Mouse (Mus musculus) lung, postnatal 25 days (tissue): ENCODE measurements at regions not wholly inside any gene's neighbourhood (a gene's known extent, or its start where the extent isn't known, plus 50 kb on each side); places are given as distances from the start of the nearest gene placed in this dataset.

Experiments used
- DNase-seq: peaks from one replicate; pipeline ENCODE4 v3.0.0; 2022; ENCODE audit warnings: low spot score

DNA sequence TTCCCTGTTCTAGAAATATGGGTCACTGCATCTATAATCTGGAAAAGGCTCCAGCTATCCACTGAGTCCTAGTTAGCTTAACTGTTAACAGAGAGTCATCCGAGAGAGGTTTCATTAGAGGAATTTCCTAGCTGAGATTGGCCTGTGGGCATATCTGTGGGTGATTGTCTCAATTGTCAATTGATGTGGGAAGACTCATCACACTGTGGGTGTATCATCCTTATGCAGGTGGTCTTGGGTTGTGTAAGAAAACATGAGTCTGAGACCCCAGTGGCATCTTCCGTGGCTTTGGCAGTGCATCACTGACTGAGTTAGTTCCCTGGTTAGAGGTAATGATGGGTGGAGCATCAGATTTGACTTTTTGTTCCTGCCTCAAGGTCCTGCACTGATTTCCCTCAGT is 156.7 kb upstream of the Gm5148 start:
- no peak for DNase-seq

DNA sequence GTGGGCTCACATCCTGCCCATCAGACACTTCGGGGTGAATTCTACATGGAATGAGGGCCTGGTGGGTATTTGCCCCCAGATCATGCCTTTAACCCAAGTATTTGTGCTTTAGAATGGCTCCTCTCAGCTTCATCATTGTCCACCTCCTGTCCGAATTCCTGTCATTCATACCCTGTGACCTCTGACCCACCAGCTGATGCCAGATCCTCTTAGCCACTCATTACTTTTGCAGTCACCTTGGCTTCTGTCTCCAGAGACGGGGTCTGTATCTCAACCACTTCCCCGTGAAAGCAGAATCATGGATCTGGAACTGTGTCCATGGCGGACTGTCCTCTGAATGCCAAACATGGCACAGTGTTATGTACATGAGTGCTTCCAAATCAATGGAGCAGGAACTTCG is 154.8 kb upstream of the Gm5148 start:
- no peak for DNase-seq

DNA sequence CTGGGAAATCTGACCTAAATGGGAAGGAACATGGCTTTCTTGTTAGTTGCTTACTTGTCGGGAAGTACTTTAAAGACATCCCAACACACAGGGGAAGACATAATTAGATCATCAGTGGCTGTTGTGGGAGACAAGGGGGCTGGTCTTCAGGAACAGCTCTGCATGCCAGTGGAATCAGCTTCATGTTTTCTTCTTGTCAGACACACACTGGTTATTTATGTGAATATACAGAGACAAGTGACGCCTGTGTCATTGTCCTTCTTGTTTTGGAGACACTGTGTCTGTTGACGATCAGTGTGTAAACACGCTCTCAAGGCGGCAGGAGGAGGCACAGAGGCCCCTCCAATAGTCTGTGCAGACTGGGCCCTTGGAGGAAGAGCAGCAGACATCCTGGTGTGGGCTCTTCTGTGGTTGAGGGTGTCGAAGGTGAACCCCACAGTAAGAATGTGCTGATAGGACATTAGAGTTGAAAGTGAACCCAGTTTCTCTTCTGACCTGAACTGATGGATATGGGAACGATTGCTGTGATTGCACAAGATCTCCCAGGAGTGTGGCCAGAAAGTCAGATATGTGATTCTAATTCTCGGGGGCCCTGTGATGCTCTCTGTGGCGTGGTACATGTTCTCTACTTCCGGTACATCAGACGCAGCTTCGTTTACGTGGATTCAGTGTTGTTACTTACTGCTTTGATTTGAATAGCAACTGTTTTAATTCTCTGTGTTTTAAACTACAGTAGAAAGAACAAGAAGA is 151.9 kb upstream of the Gm5148 start:
- DNase-seq: peak; percentile 75

DNA sequence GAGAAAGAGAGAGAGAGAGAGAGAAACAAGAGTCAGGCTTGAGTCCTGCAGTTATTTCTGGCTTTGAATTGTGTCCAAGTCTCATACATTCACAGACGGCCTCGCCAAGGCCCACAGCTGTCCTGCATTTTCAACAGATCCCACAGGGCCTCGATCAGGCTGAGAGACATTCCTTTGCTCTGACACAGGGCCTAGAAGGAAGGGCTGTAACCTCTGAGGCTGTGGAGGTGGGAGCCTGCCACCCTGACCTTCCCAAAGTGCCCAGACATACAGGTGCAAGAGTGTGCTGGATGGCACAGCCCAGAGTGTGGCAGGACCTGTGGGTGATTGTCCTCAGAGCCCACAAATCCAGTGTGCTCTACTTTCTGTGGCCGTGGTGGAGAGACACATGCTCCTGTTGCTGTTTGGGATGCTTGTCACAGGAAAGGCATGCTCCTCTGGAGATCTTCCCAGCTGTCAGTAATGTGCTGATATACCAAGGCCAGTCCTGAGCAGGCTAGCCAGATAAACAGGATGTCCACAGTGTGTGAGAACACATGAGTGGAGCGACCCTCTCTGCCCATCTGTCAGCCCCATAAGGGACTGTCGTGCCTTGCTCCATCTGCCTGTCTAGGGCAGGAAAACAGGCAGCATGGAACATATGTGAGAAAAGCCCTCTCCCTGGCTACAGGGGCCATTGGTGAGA is 151.2 kb upstream of the Gm5148 start:
- peak; percentile 81 for DNase-seq

DNA sequence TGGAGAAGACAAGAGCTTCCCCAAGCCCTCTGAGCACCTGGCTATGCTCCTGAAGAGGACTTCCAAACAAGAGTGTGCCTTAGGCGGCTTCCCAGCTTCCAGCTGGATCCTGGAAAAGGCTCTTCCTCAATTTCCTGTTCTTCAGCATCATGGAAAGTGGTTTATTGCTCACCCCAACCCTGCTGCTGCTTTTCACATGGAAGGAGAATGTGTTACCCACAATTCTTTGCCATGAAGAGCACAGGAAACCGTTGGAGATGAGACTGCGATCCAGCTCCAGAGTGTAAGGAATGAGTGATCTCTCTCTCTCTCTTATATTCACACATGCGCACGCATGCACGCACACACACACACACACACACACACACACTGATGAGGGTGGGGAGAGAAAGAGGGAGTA is 150.6 kb upstream of the Gm5148 start:
- DNase-seq: no peak

DNA sequence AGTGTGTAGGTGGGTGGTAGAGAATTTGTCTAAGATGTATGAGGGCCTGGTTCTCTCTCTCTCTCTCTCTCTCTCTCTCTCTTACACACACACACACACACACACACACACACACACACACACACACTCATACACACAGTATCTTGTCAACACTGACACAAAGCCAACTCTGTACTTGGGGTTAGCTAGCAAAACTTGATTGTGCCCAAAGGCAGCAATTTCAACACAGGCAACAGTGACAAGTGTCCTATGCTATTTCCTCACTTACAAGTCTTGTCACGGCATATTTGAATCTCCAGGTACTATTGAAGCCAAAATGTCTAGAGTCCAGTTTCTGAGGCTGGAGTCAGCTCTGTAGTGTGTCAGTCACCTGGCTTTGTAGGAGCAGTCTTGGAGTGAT is 150.1 kb upstream of the Gm5148 start:
- DNase-seq: no peak

DNA sequence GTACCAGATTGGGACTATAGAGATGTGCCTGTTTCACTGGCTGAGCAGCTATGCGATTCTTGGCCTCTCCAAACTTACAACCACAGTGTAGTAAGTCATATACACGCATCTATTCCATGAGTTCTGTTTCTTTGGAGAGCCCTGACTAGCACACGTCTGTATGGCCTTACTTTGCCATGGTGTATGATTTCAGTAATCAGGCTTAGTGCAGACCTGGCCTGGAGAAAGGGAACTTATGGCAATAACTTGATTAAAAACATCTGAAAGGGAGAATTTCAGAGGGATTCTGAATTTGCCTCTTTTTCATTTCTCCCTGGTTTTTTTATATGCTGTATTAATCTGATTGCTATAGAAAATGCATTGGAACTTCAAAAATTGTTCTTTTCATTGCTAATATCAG is 148.0 kb upstream of the Gm5148 start:
- DNase-seq: no peak

DNA sequence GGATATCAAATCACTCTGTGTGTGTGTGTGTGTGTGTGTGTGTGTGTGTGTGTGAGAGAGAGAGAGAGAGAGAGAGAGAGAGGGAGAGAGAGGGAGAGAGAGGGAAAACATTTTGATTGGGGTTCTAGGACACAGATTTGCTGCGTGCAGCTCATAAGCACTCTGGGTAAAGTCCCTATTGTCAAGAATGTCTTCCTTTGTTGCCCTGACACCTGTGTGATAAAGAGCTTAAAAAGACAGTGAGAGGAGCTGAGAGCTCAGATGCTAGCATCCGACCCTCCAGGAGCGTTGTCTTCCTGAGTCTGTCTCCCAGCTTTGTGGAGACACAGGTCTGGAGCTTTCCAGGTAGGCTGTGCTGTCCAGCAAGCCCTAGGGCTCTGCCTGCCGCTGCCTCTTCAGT is 146.8 kb upstream of the Gm5148 start:
- no peak for DNase-seq

DNA sequence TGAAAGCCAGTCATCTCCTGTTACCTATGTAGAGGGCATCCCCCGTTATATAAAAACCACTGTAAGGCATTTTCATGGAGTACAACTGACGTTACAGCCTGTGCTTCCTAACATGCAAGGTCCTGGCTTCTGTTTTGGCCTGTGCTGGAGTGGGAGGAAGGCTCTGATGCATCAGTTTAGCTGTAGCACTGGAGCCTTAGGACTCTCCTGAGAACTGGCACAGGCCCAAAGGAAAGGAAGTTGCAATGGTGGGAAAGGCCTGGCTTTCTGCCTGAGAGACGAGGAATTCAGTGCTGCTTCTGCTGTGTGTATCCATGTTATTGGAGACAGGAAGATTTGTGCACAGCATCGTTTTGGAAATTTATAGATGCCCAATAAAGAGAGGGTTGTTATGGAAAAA is 144.2 kb upstream of the Gm5148 start:
- no peak for DNase-seq

DNA sequence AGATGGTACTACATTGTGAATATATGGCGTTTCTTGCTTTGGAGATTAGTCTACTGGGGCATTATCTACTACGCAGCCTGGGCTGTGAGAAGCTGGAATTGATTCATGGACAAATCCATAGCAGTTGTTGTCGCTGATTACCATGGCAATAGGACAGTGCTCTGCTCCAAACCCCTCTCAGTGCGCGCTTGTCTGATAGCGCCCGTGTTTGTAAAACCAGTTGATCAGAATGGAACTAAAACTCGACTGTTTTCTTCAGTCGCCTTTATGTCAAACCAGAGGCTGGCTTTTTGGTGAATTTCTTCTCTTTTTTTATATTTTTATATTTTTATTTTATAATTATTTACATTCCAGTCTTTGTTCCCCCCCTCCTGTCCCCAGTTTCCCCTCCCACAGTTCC is 138.5 kb upstream of the Gm5148 start:
- DNase-seq: no peak

DNA sequence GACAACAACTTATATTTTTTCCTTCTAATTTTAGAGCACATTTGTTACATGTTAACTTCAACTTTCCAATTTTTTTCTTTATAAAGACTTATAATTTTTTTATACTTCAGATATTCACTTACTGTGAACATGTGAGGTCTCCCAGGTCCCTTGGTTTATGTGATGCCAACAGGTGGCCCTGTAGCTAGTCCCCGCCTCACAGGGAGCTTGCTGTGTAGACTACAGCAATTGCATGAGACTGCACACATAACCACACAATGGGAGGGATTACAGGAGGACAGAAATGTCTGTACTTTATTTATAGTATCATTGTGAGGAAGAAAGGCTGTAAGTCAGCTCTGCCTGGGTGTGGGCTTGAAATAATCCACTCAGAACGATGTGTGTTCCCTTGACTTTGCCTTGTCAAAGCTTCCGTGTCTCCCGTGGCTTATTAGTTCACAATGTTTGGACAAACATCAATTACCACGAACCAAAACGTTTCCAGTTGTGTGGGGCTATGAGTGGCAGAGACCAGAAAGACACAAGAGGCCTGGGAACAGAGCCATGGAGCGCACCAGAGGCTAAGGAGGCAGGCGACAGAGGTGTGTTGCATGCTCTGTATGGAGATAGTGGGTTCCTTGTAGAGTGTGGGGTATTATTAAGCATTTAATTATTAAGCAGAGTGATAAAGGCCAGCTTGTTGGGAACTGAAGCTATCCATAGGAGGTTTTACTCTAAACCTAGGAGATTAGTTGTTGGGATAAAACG is 136.6 kb upstream of the Gm5148 start:
- no peak for DNase-seq

DNA sequence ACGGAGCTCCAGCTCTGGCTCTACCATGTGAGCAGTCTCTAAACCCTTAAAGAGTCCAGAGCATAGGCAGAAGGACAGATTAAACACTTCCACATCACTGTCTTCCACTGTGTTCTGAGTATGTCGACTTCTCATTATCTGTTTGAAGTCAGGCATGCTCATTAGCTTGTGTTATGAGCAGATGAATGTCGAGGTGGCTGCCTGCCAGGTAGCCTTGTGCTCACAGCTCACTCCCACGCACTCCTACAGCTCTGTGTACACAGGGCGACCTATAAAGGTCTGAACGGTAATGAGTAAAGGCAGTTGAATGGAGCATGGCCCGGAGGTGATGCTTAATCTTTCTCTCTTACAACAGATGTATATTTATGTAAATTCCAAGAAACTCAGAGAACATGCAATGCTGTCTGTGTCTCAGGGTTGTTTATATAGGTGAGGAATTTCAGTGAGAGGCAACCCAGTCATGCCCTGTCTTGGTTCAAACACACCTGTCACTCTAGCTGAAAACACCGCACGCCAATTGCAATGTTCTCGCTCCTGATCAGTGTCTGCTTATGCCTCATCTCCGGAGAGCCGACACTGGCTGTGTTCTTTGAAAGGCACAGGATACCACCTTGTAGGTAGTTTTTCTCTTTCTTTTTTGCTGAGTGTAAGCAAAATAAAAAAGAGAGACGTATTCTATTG is 135.9 kb upstream of the Gm5148 start:
- DNase-seq: no peak

DNA sequence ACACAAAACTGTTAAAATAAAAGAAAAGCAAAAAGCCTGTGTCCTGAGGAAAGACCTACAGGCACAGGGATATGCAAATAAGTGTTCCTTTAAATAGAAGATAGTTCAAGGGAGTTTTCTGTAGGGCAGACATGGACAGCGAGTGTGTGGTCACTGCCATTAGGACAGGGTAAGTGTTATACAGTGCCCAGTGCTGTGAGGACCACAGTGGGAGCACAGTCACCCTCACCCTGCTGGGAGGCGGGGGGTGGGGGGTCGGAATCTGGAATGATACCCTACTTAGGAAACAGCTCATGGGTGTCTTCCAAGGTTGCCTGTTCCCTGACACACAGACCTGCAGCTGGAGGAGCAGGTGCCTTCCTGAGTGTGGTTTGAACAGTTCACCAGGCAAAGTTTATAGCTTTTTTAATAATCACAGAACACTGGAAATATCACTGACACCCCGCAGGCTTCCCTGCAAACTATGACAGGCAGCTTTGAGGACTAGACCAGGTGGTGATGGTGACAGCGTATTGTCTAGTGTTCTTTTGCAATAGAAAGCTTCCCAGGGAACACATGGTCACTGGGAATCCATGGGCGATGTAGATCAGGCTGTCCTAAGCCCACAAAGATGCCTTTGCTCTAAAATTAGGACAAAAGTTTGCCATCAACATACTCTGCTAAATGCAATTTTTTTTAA is 134.5 kb upstream of the Gm5148 start:
- no peak for DNase-seq

DNA sequence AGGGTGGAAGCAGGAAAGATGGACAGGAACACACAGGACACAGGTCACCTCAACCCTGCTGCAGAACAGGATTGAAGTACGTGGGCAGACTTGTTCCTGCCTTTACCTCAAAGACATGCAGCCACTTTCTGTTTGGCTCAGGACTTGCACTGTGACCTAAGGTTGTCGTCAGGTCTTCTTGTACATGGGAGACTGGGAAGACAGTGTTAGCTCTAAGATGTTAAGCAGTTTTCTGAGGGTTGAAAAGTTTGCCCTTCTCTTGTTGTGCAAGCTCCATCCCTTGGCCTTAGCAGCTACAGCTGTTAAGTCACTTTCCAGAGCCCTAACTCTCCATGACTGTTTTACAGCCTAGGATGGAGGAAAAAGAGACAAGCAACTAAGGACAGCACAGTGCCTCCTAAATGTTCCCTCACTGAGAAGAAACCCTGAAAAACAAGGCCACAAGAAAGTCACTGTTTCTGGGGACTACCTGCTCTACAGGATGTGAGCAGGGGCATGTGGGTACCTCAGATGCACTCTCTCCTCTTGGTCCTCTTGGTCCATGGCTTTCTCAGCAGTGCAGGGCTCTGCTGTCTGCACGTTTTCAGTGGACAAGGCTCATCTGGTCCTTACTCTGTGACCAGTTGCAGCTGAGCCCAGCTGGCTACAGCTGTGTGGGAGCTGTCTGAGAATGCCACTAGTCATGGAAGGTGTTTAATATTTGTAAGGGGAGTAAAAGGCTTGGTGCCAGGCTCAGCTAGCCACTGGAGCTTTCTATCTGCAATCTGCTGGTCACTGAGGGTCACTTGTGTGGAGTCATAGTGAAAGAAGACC is 122.1 kb upstream of the Gm5148 start:
- peak; percentile 43 for DNase-seq

DNA sequence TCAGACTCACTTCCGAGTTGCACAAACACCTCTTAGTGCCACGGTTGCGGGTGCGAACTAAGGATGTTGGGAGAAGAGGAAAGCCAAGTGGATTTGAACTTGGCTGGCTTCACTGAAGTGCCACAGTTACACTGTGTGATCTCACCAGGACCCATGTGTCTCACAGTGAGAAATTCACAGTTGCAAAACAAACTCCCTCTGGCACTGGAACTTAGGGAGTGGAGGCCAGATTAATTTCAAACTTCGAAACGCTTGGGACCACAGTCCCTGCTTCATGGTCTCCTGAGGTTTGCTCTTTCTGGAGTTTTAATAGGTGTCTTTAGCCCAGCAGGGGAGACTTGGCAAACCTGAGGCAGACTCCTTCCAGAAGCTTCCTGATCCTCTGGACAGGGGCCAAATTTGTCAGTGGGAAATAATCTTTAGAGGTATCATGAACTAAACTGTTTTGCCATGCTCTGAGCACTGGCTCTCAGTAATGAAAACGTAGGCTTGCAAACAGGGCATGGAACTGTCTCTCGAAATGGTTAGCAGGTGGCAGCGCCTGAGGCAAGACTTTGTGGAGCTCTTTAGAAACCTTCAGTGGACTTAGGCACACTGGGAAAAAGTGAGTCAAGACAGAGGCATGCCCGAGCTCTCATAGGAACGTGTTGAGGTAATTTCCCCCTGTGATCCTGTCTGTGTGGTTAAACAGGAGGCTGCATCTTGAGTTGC is 121.2 kb upstream of the Gm5148 start:
- peak; percentile 27 for DNase-seq

DNA sequence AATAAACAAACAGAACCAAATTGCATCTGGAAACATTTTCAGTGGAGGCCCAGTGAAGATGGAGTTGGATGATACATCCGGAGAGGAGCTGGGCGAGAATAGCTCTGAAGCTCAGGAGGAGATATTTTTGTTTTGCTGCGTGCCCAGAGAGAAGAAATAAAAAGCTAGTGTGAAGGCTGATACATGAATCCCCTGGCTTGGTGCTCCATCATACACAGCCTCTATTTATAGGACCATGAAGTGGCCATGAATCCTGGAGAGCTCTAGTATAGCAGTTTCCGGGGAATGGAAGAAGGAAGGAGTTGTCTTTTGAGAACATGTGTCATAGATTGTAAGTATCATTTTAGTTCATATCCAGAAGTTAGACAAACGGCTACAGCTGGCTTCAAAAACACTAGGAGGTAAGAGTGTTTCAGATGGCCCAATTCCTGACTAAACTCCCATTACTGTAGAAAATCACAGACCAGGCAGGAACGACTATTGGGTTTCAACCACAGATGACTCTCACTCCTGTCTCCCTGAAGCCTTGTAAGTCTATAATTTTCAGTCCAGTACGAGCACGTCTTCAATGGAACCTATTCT is 120.5 kb upstream of the Gm5148 start:
- no peak for DNase-seq

DNA sequence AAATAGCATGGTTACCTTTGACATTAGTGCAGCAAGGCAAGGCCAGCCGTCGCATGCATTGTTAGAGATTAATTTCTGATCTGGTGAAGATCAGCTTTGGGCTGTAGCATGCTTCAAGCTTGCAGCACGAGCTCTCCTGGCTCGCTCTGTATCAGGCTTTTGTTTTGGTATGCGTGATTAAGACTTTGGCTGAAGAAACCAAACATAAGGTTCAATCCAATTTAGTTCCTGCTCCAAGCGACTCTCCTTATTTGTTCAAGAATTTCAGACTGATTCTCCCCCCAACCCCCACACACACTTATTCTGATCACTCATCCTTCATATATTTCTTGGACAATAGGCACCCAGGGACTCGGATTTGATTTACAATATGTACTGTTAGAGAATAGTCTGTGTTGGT is 118.0 kb upstream of the Gm5148 start:
- no peak for DNase-seq

DNA sequence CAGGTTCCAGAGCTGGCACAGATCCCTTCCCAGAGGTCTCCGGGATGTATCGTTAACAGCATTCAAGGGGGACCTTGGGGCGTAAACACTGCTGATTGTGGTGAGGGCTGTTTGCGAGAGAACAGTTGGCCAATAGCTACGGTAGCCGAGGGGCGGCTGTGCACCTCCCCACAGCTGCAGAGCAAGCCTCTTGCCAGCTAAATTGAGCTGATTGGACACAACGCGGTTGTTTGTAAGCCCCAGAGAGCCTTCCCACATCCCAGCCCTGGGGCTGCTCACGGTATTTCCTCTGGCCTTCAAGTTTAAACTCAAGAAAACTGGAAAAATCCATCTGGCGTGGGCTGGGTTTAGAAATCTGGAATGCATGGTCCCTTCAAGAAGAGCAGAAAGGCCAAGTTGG is 114.6 kb upstream of the Gm5148 start:
- DNase-seq: peak; percentile 38

DNA sequence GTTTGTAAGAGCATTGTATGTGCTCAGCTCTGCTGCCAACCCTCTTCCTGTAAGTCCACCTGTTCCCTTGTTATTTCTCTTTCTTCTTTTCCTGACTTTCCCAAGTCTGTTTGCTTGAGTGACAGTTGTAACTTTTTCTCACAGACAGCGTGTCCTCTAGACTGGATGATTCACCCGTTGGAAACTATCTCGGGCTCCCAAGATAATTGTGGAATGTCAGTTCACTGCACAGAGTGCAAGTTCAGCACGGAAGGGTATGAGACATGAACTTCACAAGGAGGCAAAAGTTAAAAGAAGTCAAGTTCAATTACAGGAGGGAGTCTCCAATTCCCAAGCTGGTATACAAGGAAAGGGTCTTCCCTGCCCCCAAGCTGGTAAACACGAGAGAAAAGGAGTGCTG is 112.5 kb upstream of the Gm5148 start:
- DNase-seq: no peak

DNA sequence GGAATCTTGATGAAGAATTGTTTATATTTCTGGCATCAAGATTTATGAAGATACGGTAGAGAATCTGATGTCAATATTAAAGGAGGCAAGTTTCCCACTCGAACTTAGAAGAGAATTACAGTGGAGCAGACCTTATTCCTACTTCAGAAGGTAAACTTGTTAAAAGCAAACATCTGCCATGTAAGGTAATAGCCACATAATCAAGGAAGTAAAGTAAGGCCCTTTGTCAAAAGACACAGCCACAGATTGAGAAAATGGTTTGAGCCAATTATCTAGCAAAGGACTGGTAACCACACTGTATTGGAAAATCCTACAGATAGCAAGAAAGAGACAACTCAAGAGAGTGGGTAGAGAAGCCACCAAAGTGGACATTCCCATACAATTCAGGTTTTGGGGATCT is 111.4 kb upstream of the Gm5148 start:
- no peak for DNase-seq
